Mouse (Mus musculus) lung, embryonic 15.5 days (tissue): ENCODE results near the gene Anks1. TPM values are rescaled to one million over a fixed set of nuclear protein-coding genes. Genes with fewer than 3 reads are reported as not detected.

ENCODE experiments used
- ATAC-seq: fragments of 200-750 bp; cut with Nextera tagmentation; 2 replicates; pipeline ENCODE4 v1.8.0; 2017; ENCODE audit warnings: moderate number of reproducible peaks, borderline replicate concordance; ENCODE audit not compliant: low FRiP score, low TSS enrichment; ENCODE audit errors: extremely low read depth
- H3K27ac ChIP-seq: fragments of 300-500 bp; sonication (generic); 2 replicates; pipeline ENCODE4 v1.5.1; 2015; ENCODE audit warnings: moderate library complexity, mild to moderate bottlenecking, inconsistent platforms
- H3K27me3 ChIP-seq: fragments of 300-500 bp; sonication (generic); 2 replicates; pipeline ENCODE4 v1.6.1; 2015; ENCODE audit warnings: inconsistent platforms
- H3K36me3 ChIP-seq: fragments of 300-500 bp; sonication (generic); 2 replicates; pipeline ENCODE4 v1.6.1; 2015; ENCODE audit warnings: inconsistent platforms
- H3K4me1 ChIP-seq: fragments of 300-500 bp; sonication (generic); 2 replicates; pipeline ENCODE4 v1.6.1; 2015; ENCODE audit warnings: inconsistent platforms
- H3K4me2 ChIP-seq: fragments of 300-500 bp; sonication (generic); 2 replicates; pipeline ENCODE4 v1.6.1; 2015; ENCODE audit warnings: inconsistent platforms, mild to moderate bottlenecking, moderate library complexity
- H3K4me3 ChIP-seq: fragments of 300-500 bp; sonication (generic); 2 replicates; pipeline ENCODE4 v1.5.1; 2015; ENCODE audit warnings: mild to moderate bottlenecking, inconsistent platforms
- H3K9ac ChIP-seq: fragments of 300-500 bp; sonication (generic); 2 replicates; pipeline ENCODE4 v1.6.1; 2015; ENCODE audit warnings: inconsistent platforms
- H3K9me3 ChIP-seq: fragments of 300-500 bp; sonication (generic); 2 replicates; pipeline ENCODE4 v1.6.1; 2016; ENCODE audit warnings: inconsistent platforms
- WGBS: fragments of 180-500 bp; shearing (Covaris S2); methylation state at CpG from one replicate; pipeline ENCODE4 v1.1.7; 2015; 5-methylcytosine and 5-hydroxymethylcytosine counted together
- polyA plus RNA-seq: library from polyadenylated mRNA; unstranded; fragments of >200 nt; fragmentation: Nextera tagmentation; extraction: Ambion mirVana; gene quantifications from 2 replicates; pipeline ENCODE4 v1.2.1, GENCODE M21; 2015

Anks1 gene
- polyA plus RNA-seq, 1 experiment from 2014 or later = 19.3 TPM

- Histone ChIP-seq H3K4me3 (peak overlapping the region; percentile 89), H3K27ac (peak overlapping the region; percentile 86), H3K9me3 (no peaks in the 10 kb centered on the region), H3K4me1 (peaks cover 30% of the 10 kb centered on the region), H3K36me3 (peaks cover 11% of the 10 kb centered on the region), H3K9ac (peak overlapping the region; percentile 80), H3K4me2 (peak overlapping the region; percentile 83), H3K27me3 (no peaks in the 10 kb centered on the region)
- under 1% methylated on average over 11 of the region's 12 CpGs for WGBS
- ATAC-seq = no peak; the same call in 1 of the 2 replicates
Observed at GRCm38 (mm10) chr17:27908206-27908887, 759 bp upstream of the Anks1 start.

GRCm38 (mm10) chr17:27909622-27910500, 755 bp downstream of the Anks1 start, which contains the start of gene Taf11:
Gene Taf11 (minus strand): TSS chr17:27909844.
- Histone ChIP-seq H3K9me3 (no peaks in the 10 kb centered on the region), H3K27me3 (no peaks in the 10 kb centered on the region), H3K27ac (peak within 1 kb of the TSS; percentile 86), H3K4me2 (peak within 1 kb of the TSS; percentile 83), H3K36me3 (peaks cover 4% of the 10 kb centered on the region), H3K4me1 (peaks cover 30% of the 10 kb centered on the region), H3K9ac (peak within 1 kb of the TSS; percentile 80), H3K4me3 (peak within 1 kb of the TSS; percentile 89)
- peak; percentile 45; the same call in 1 of the 2 replicates for ATAC-seq
- WGBS = 2% methylated on average over 53 of the region's 53 CpGs

- no peak overlapping the region for H3K27ac ChIP-seq
- H3K9me3 ChIP-seq = no peaks in the 10 kb centered on the region
- 84% methylated on average over 7 of the region's 7 CpGs for WGBS
- no peaks in the 10 kb centered on the region for H3K36me3 ChIP-seq
- H3K4me1 ChIP-seq = peaks cover 26% of the 10 kb centered on the region
- H3K27me3 ChIP-seq = no peaks in the 10 kb centered on the region
- H3K4me3 ChIP-seq = 0 out of 2 replicates have a peak overlapping the region, but pooled peaks have one; percentile 89
- no peak for ATAC-seq
- H3K9ac ChIP-seq = no peak overlapping the region
- peak overlapping the region; percentile 83 for H3K4me2 ChIP-seq
Observed at GRCm38 (mm10) chr17:27911371-27911770, 2.3 kb downstream of the Anks1 start.

- Histone ChIP-seq H3K4me2 (no peak overlapping the region), H3K9me3 (no peaks in the 10 kb centered on the region), H3K36me3 (no peaks in the 10 kb centered on the region), H3K4me1 (peaks cover 15% of the 10 kb centered on the region), H3K4me3 (no peak overlapping the region), H3K9ac (no peak overlapping the region), H3K27ac (no peak overlapping the region), H3K27me3 (no peaks in the 10 kb centered on the region)
- 73% methylated on average over 4 of the region's 4 CpGs for WGBS
- no peak for ATAC-seq
Observed at GRCm38 (mm10) chr17:27914742-27915141, 5.6 kb downstream of the Anks1 start.

GRCm38 (mm10) chr17:27916366-27916765, 7.3 kb downstream of the Anks1 start:
- WGBS = 43% methylated on average over 4 of the region's 4 CpGs
- H3K9ac ChIP-seq = no peak overlapping the region
- H3K4me3 ChIP-seq = no peak overlapping the region
- peak; percentile 46; the same call in 1 of the 2 replicates for ATAC-seq
- no peaks in the 10 kb centered on the region for H3K27me3 ChIP-seq
- no peak overlapping the region for H3K4me2 ChIP-seq
- no peaks in the 10 kb centered on the region for H3K9me3 ChIP-seq
- no peaks in the 10 kb centered on the region for H3K36me3 ChIP-seq
- H3K27ac ChIP-seq = peak overlapping the region; percentile 30; the same call in 1 of the 2 replicates
- peaks cover 18% of the 10 kb centered on the region for H3K4me1 ChIP-seq

GRCm38 (mm10) chr17:27920676-27921075, 11.6 kb downstream of the Anks1 start:
- Histone ChIP-seq H3K4me3 (no peak overlapping the region), H3K9ac (no peak overlapping the region), H3K36me3 (no peaks in the 10 kb centered on the region), H3K27ac (0 out of 2 replicates have a peak overlapping the region, but pooled peaks have one; percentile 1), H3K4me1 (peaks cover 54% of the 10 kb centered on the region), H3K9me3 (no peaks in the 10 kb centered on the region), H3K27me3 (no peaks in the 10 kb centered on the region), H3K4me2 (no peak overlapping the region)
- WGBS = 59% methylated on average over 4 of the region's 4 CpGs
- ATAC-seq = peak; percentile 39; the same call in 1 of the 2 replicates

GRCm38 (mm10) chr17:27922174-27922712, 13.1 kb downstream of the Anks1 start:
- peaks cover 67% of the 10 kb centered on the region for H3K4me1 ChIP-seq
- H3K9ac ChIP-seq = no peak overlapping the region
- WGBS = 55% methylated on average over 11 of the region's 11 CpGs
- H3K4me3 ChIP-seq = no peak overlapping the region
- no peaks in the 10 kb centered on the region for H3K36me3 ChIP-seq
- no peak for ATAC-seq
- no peaks in the 10 kb centered on the region for H3K9me3 ChIP-seq
- no peak overlapping the region for H3K27ac ChIP-seq
- H3K27me3 ChIP-seq = no peaks in the 10 kb centered on the region
- no peak overlapping the region for H3K4me2 ChIP-seq

GRCm38 (mm10) chr17:27925054-27925453, 15.9 kb downstream of the Anks1 start:
- Histone ChIP-seq H3K36me3 (no peaks in the 10 kb centered on the region), H3K4me1 (peaks cover 68% of the 10 kb centered on the region), H3K27me3 (no peaks in the 10 kb centered on the region), H3K9me3 (no peaks in the 10 kb centered on the region), H3K4me2 (peak overlapping the region; percentile 31), H3K9ac (no peak overlapping the region), H3K27ac (peak overlapping the region; percentile 87), H3K4me3 (no peak overlapping the region)
- peak; percentile 81 for ATAC-seq
- 5% methylated on average over 4 of the region's 4 CpGs for WGBS

GRCm38 (mm10) chr17:27925504-27925903, 16.4 kb downstream of the Anks1 start:
- H3K36me3 ChIP-seq = no peaks in the 10 kb centered on the region
- no peaks in the 10 kb centered on the region for H3K9me3 ChIP-seq
- H3K4me3 ChIP-seq = no peak overlapping the region
- 38% methylated on average over 7 of the region's 7 CpGs for WGBS
- ATAC-seq = peak; percentile 72
- peak overlapping the region; percentile 31 for H3K4me2 ChIP-seq
- H3K4me1 ChIP-seq = peaks cover 64% of the 10 kb centered on the region
- H3K9ac ChIP-seq = no peak overlapping the region
- no peaks in the 10 kb centered on the region for H3K27me3 ChIP-seq
- H3K27ac ChIP-seq = peak overlapping the region; percentile 87

- no peak for ATAC-seq
Observed at GRCm38 (mm10) chr17:27930291-27930690, 21.2 kb downstream of the Anks1 start.

GRCm38 (mm10) chr17:27931826-27932225, 22.7 kb downstream of the Anks1 start:
- no peak overlapping the region for H3K4me3 ChIP-seq
- H3K4me2 ChIP-seq = no peak overlapping the region
- no peak overlapping the region for H3K9ac ChIP-seq
- H3K27ac ChIP-seq = no peak overlapping the region
- H3K4me1 ChIP-seq = peaks cover 38% of the 10 kb centered on the region
- 71% methylated on average over 4 of the region's 4 CpGs for WGBS
- H3K27me3 ChIP-seq = no peaks in the 10 kb centered on the region
- no peaks in the 10 kb centered on the region for H3K9me3 ChIP-seq
- ATAC-seq = no peak
- no peaks in the 10 kb centered on the region for H3K36me3 ChIP-seq

More at GRCm38 (mm10) chr17:27930291-27930690, 21.2 kb downstream of the Anks1 start:
- WGBS = 83% methylated on average over 5 of the region's 5 CpGs
- H3K36me3 ChIP-seq = no peaks in the 10 kb centered on the region
- H3K4me2 ChIP-seq = no peak overlapping the region
- H3K9me3 ChIP-seq = no peaks in the 10 kb centered on the region
- H3K4me3 ChIP-seq = no peak overlapping the region
- no peak overlapping the region for H3K9ac ChIP-seq
- no peaks in the 10 kb centered on the region for H3K27me3 ChIP-seq
- H3K4me1 ChIP-seq = peaks cover 50% of the 10 kb centered on the region
- no peak overlapping the region for H3K27ac ChIP-seq
